ENCODE assay signal across 8 mouse cellular contexts in the genomic region with DNA sequence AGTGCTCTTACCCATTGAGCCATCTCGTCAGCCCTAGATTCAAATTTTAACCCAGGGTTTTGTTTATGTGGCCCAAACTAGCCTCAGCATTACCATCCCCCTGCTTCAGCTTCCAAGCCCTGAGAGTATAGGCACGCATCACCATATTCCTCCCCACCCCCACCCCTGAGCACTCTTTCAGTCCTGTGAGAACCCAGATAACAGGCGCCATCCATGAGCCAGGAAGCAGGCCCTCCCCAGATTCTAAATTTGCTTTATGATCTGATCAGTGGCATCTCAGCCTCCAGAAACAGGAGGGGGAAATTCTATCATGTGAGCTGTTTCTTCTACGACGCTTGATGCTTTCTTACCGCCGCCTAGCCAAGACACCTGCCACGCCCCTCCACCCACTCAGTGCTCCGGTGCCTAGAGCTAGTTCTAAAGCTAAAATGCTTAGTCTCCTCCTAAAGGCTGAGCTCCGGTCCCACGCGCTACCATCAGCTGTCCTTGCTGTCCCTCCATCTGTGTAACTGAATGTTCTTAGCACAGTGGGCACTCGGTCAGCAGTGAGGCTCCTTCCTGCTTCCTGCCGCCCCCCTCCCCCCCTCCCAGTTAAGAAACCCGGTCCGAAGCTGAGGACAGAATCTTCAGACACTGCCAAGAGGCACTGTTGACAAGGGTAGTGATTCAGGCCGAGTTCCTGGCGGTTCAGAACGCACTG. TPM values are rescaled to one million over a fixed set of nuclear protein-coding genes. Genes with fewer than 3 reads are reported as not detected.
DNase-seq lines count a peak whose midpoint lies in the region; ATAC-seq lines count a peak whose summit lies in the region.

No protein-coding gene starts in this region.

- WGBS in forebrain, embryonic 10.5 days, result 8% methylated on average over 19 of the region's 19 CpGs
- 3% methylated on average over 19 of the region's 19 CpGs for WGBS in lung, embryonic 15.5 days

- H3K4me2 ChIP-seq in lung, embryonic 15.5 days, result peak overlapping the region; percentile 57

- DNase-seq in CD8-positive naive resting alpha-beta T cell, adult 2 months (ENCODE audit: low read depth in 2 of 2, low spot score in 2 of 2), result peak; percentile 51 to 59
- DNase-seq in brain, adult 2 months (ENCODE audit: low read depth, low spot score), result peak; percentile 94
- DNase-seq in forebrain, embryonic 10.5 days (ENCODE audit: extremely low spot score, low spot score), result no peak
- peak; percentile 60 to 61 for DNase-seq in heart, postnatal 10 days
- DNase-seq in layer of hippocampus, adult 9-11 months, result peak; percentile 88
- peak; percentile 30 for DNase-seq in retina, embryonic 14.5 days (ENCODE audit: low spot score)
- peak; percentile 75 for DNase-seq in thymus, postnatal 4 days

- H3K4me1 ChIP-seq in forebrain, embryonic 10.5 days, result peaks cover 14% of the 10 kb centered on the region
- H3K4me1 ChIP-seq in lung, embryonic 15.5 days, result peaks cover 16% of the 10 kb centered on the region

- intact Hi-C loops in heart, postnatal 10 days (cut with DNase I), result no loop called here

- no peaks in the 10 kb centered on the region for H3K36me3 ChIP-seq in forebrain, embryonic 10.5 days (replicated peaks)
- H3K36me3 ChIP-seq in lung, embryonic 15.5 days, result no peaks in the 10 kb centered on the region

- peak overlapping the region; percentile 38 for H3K4me3 ChIP-seq in forebrain, embryonic 10.5 days
- H3K4me3 ChIP-seq in lung, embryonic 15.5 days, result peak overlapping the region; percentile 23

- H3K27ac ChIP-seq in forebrain, embryonic 10.5 days, result peak overlapping the region; percentile 51; the same call in 1 of the 2 replicates
- peak overlapping the region; percentile 46 for H3K27ac ChIP-seq in lung, embryonic 15.5 days

- no peak overlapping the region for H3K9ac ChIP-seq in lung, embryonic 15.5 days

- no peaks in the 10 kb centered on the region for H3K9me3 ChIP-seq in forebrain, embryonic 10.5 days
- no peaks in the 10 kb centered on the region for H3K9me3 ChIP-seq in lung, embryonic 15.5 days

- ATAC-seq in lung, embryonic 15.5 days (ENCODE audit: borderline replicate concordance, extremely low read depth, low FRiP score, low TSS enrichment), result peak; percentile 62; the same call in 1 of the 2 replicates

- no peaks in the 10 kb centered on the region for H3K27me3 ChIP-seq in forebrain, embryonic 10.5 days (ENCODE audit: poor library complexity, severe bottlenecking)
- H3K27me3 ChIP-seq in lung, embryonic 15.5 days, result no peaks in the 10 kb centered on the region

RNA-seq across cellular contexts. Expression of a gene that starts 22.5 kb away (rescaled TPM):
- polyA plus RNA-seq in forebrain, embryonic 10.5 days (2016; fragmentation: Nextera tagmentation; extraction: Ambion mirVana), result 37.4 and 39.5 TPM in 2 replicates
- total RNA-seq in heart, postnatal 10 days (2021), result 1 to 10 TPM; 5.9 to 7.5 TPM
- polyA plus RNA-seq in lung, embryonic 15.5 days (2015; fragmentation: Nextera tagmentation; extraction: Ambion mirVana), result 24.8 and 25.7 TPM in 2 replicates

RNA-seq across cellular contexts. Expression of a gene that starts 34.7 kb away (rescaled TPM):
- polyA plus RNA-seq in forebrain, embryonic 10.5 days (2016; fragmentation: Nextera tagmentation; extraction: Ambion mirVana), result 529 and 540 TPM in 2 replicates
- 100 to 1,000 TPM; 157 to 159 TPM for total RNA-seq in heart, postnatal 10 days (2021)
- 481 and 520 TPM in 2 replicates for polyA plus RNA-seq in lung, embryonic 15.5 days (2015; fragmentation: Nextera tagmentation; extraction: Ambion mirVana)
